Mouse (Mus musculus) cerebellum, adult 2 months (tissue): Measurements from ENCODE around the gene Lemd2.

Experiments
- CTCF ChIP-seq: fragments of 200-500 bp; IDR thresholded peaks from 2 replicates; pipeline ENCODE4 v1.5.1; 2011; ENCODE audit warnings: low read depth, mild to moderate bottlenecking, control low read depth, low read length, moderate library complexity, borderline replicate concordance; ENCODE audit not compliant: insufficient read depth
- POLR2A ChIP-seq: fragments of 200-500 bp; IDR thresholded peaks from 2 replicates; pipeline ENCODE4 v1.6.1; 2011; ENCODE audit warnings: low read length, control low read depth, borderline replicate concordance; ENCODE audit not compliant: insufficient read depth

- no peak for TF ChIP-seq POLR2A
- no peak for TF ChIP-seq CTCF
These were observed 29.0 kb upstream of the Lemd2 start for GRCm38 (mm10) chr17:27233298-27233697.
